Mouse (Mus musculus): ENCODE results near the gene Apbb2. TPM values are rescaled to one million over a fixed set of nuclear protein-coding genes. Genes with fewer than 3 reads are reported as not detected.

The Apbb2 gene
- polyA plus RNA-seq, 1 experiment from 2014 or later = 34.0 TPM

GRCm38 (mm10) chr5:66294952-66295351 is 323.6 kb downstream of the Apbb2 start:
- no peaks in the 10 kb centered on the region for H3K9me3 ChIP-seq (ENCODE audit: control insufficient read depth, low read length)
- DNase-seq (ENCODE audit: low spot score, missing footprints) (no peak), ATAC-seq (ENCODE audit: low FRiP score) (no peak)
- H3K4me1 ChIP-seq (ENCODE audit: control insufficient read depth, insufficient read depth, low read length) = no peaks in the 10 kb centered on the region
- H3K36me3 ChIP-seq (ENCODE audit: control insufficient read depth, insufficient read depth, low read length) = no peaks in the 10 kb centered on the region
- H3K4me3 ChIP-seq (ENCODE audit: low read depth, low read length) = no peak overlapping the region
- H3K27me3 ChIP-seq (ENCODE audit: control insufficient read depth, insufficient read depth, low read length) = no peaks in the 10 kb centered on the region
- H3K9ac ChIP-seq (ENCODE audit: low read length) = no peak overlapping the region
- H3K27ac ChIP-seq (ENCODE audit: low read depth, low read length) = no peak overlapping the region
- WGBS = 89% methylated on average over 4 of the region's 4 CpGs
- H3K4me2 ChIP-seq = no peak overlapping the region

- no peak overlapping the region for H3K27ac ChIP-seq (ENCODE audit: low read depth, low read length)
- DNase-seq (ENCODE audit: low spot score, missing footprints) = no peak
These were observed 324.4 kb downstream of the Apbb2 start for GRCm38 (mm10) chr5:66294106-66294625.

GRCm38 (mm10) chr5:66280742-66281141 is 337.8 kb downstream of the Apbb2 start:
- WGBS = 76% methylated on average over 6 of the region's 6 CpGs
- no peaks in the 10 kb centered on the region for H3K36me3 ChIP-seq (ENCODE audit: control insufficient read depth, insufficient read depth, low read length)
- no peaks in the 10 kb centered on the region for H3K9me3 ChIP-seq (ENCODE audit: control insufficient read depth, low read length)
- no peaks in the 10 kb centered on the region for H3K4me1 ChIP-seq (ENCODE audit: control insufficient read depth, insufficient read depth, low read length)
- H3K4me2 ChIP-seq = no peak overlapping the region
- no peak overlapping the region for H3K4me3 ChIP-seq (ENCODE audit: low read depth, low read length)
- no peaks in the 10 kb centered on the region for H3K27me3 ChIP-seq (ENCODE audit: control insufficient read depth, insufficient read depth, low read length)
- DNase-seq (ENCODE audit: low spot score, missing footprints) (no peak), ATAC-seq (ENCODE audit: low FRiP score) (no peak)
- no peak overlapping the region for H3K9ac ChIP-seq (ENCODE audit: low read length)
- no peak overlapping the region for H3K27ac ChIP-seq (ENCODE audit: low read depth, low read length)

More at GRCm38 (mm10) chr5:66294106-66294625, 324.4 kb downstream of the Apbb2 start:
- Histone ChIP-seq H3K27me3 (ENCODE audit: control insufficient read depth, insufficient read depth, low read length) (no peaks in the 10 kb centered on the region), H3K4me2 (no peak overlapping the region), H3K4me3 (ENCODE audit: low read depth, low read length) (no peak overlapping the region), H3K4me1 (ENCODE audit: control insufficient read depth, insufficient read depth, low read length) (no peaks in the 10 kb centered on the region), H3K36me3 (ENCODE audit: control insufficient read depth, insufficient read depth, low read length) (no peaks in the 10 kb centered on the region), H3K9ac (ENCODE audit: low read length) (no peak overlapping the region), H3K9me3 (ENCODE audit: control insufficient read depth, low read length) (no peaks in the 10 kb centered on the region)
- WGBS = 91% methylated on average over 11 of the region's 11 CpGs
- no peak for ATAC-seq (ENCODE audit: low FRiP score)

GRCm38 (mm10) chr5:66279650-66280049 is 338.9 kb downstream of the Apbb2 start:
- H3K4me3 ChIP-seq (ENCODE audit: low read depth, low read length) = no peak overlapping the region
- 79% methylated on average over 2 of the region's 2 CpGs for WGBS
- H3K36me3 ChIP-seq (ENCODE audit: control insufficient read depth, insufficient read depth, low read length) = no peaks in the 10 kb centered on the region
- no peak overlapping the region for H3K27ac ChIP-seq (ENCODE audit: low read depth, low read length)
- no peak for DNase-seq (ENCODE audit: low spot score, missing footprints)
- H3K4me1 ChIP-seq (ENCODE audit: control insufficient read depth, insufficient read depth, low read length) = no peaks in the 10 kb centered on the region
- no peak overlapping the region for H3K4me2 ChIP-seq
- no peak overlapping the region for H3K9ac ChIP-seq (ENCODE audit: low read length)
- H3K9me3 ChIP-seq (ENCODE audit: control insufficient read depth, low read length) = no peaks in the 10 kb centered on the region
- ATAC-seq (ENCODE audit: low FRiP score) = no peak
- H3K27me3 ChIP-seq (ENCODE audit: control insufficient read depth, insufficient read depth, low read length) = no peaks in the 10 kb centered on the region

- Histone ChIP-seq H3K36me3 (ENCODE audit: control insufficient read depth, insufficient read depth, low read length) (no peaks in the 10 kb centered on the region), H3K27me3 (ENCODE audit: control insufficient read depth, insufficient read depth, low read length) (no peaks in the 10 kb centered on the region), H3K4me2 (no peak overlapping the region), H3K9ac (ENCODE audit: low read length) (no peak overlapping the region), H3K9me3 (ENCODE audit: control insufficient read depth, low read length) (no peaks in the 10 kb centered on the region), H3K4me3 (ENCODE audit: low read depth, low read length) (no peak overlapping the region), H3K27ac (ENCODE audit: low read depth, low read length) (no peak overlapping the region), H3K4me1 (ENCODE audit: control insufficient read depth, insufficient read depth, low read length) (no peaks in the 10 kb centered on the region)
- no peak for ATAC-seq (ENCODE audit: low FRiP score)
- 64% methylated on average over 3 of the region's 3 CpGs for WGBS
- DNase-seq (ENCODE audit: low spot score, missing footprints) = no peak
These were observed 344.2 kb downstream of the Apbb2 start for GRCm38 (mm10) chr5:66274417-66274816.

- no peaks in the 10 kb centered on the region for H3K9me3 ChIP-seq (ENCODE audit: control insufficient read depth, low read length)
- no peak for ATAC-seq (ENCODE audit: low FRiP score)
- H3K36me3 ChIP-seq (ENCODE audit: control insufficient read depth, insufficient read depth, low read length) = no peaks in the 10 kb centered on the region
- H3K27ac ChIP-seq (ENCODE audit: low read depth, low read length) = no peak overlapping the region
- no peaks in the 10 kb centered on the region for H3K27me3 ChIP-seq (ENCODE audit: control insufficient read depth, insufficient read depth, low read length)
- no peak overlapping the region for H3K4me3 ChIP-seq (ENCODE audit: low read depth, low read length)
- no peak for DNase-seq (ENCODE audit: low spot score, missing footprints)
- no peaks in the 10 kb centered on the region for H3K4me1 ChIP-seq (ENCODE audit: control insufficient read depth, insufficient read depth, low read length)
- no peak overlapping the region for H3K4me2 ChIP-seq
- no peak overlapping the region for H3K9ac ChIP-seq (ENCODE audit: low read length)
- WGBS = 87% methylated on average over 2 of the region's 2 CpGs
These were observed 347.4 kb downstream of the Apbb2 start for GRCm38 (mm10) chr5:66271141-66271540.

- Histone ChIP-seq H3K4me3 (ENCODE audit: low read depth, low read length) (no peak overlapping the region), H3K9me3 (ENCODE audit: control insufficient read depth, low read length) (no peaks in the 10 kb centered on the region), H3K9ac (ENCODE audit: low read length) (no peak overlapping the region), H3K4me2 (no peak overlapping the region), H3K27me3 (ENCODE audit: control insufficient read depth, insufficient read depth, low read length) (no peaks in the 10 kb centered on the region), H3K27ac (ENCODE audit: low read depth, low read length) (no peak overlapping the region), H3K4me1 (ENCODE audit: control insufficient read depth, insufficient read depth, low read length) (no peaks in the 10 kb centered on the region), H3K36me3 (ENCODE audit: control insufficient read depth, insufficient read depth, low read length) (no peaks in the 10 kb centered on the region)
- no peak for DNase-seq (ENCODE audit: low spot score, missing footprints)
- WGBS = 90% methylated on average over 7 of the region's 7 CpGs
- no peak for ATAC-seq (ENCODE audit: low FRiP score)
These were observed 349.0 kb downstream of the Apbb2 start for GRCm38 (mm10) chr5:66269616-66270015.

- no peak overlapping the region for H3K4me3 ChIP-seq (ENCODE audit: low read depth, low read length)
- H3K4me1 ChIP-seq (ENCODE audit: control insufficient read depth, insufficient read depth, low read length) = no peaks in the 10 kb centered on the region; the same call in 1 of the 2 replicates
- 33% methylated on average over 4 of the region's 4 CpGs for WGBS
- H3K4me2 ChIP-seq = no peak overlapping the region
- no peaks in the 10 kb centered on the region for H3K36me3 ChIP-seq (ENCODE audit: control insufficient read depth, insufficient read depth, low read length)
- ATAC-seq (ENCODE audit: low FRiP score) (no peak), DNase-seq (ENCODE audit: low spot score, missing footprints) (peak; percentile 89)
- H3K27me3 ChIP-seq (ENCODE audit: control insufficient read depth, insufficient read depth, low read length) = no peaks in the 10 kb centered on the region; the same call in 1 of the 2 replicates
- H3K9ac ChIP-seq (ENCODE audit: low read length) = no peak overlapping the region
- H3K27ac ChIP-seq (ENCODE audit: low read depth, low read length) = no peak overlapping the region
- H3K9me3 ChIP-seq (ENCODE audit: control insufficient read depth, low read length) = no peaks in the 10 kb centered on the region
These were observed 355.2 kb downstream of the Apbb2 start for GRCm38 (mm10) chr5:66263398-66263797.

- Histone ChIP-seq H3K9me3 (ENCODE audit: control insufficient read depth, low read length) (no peaks in the 10 kb centered on the region), H3K9ac (ENCODE audit: low read length) (no peak overlapping the region), H3K4me1 (ENCODE audit: control insufficient read depth, insufficient read depth, low read length) (no peaks in the 10 kb centered on the region; the same call in 1 of the 2 replicates), H3K4me2 (no peak overlapping the region), H3K27me3 (ENCODE audit: control insufficient read depth, insufficient read depth, low read length) (no peaks in the 10 kb centered on the region; the same call in 1 of the 2 replicates), H3K27ac (ENCODE audit: low read depth, low read length) (no peak overlapping the region), H3K4me3 (ENCODE audit: low read depth, low read length) (no peak overlapping the region), H3K36me3 (ENCODE audit: control insufficient read depth, insufficient read depth, low read length) (no peaks in the 10 kb centered on the region)
- DNase-seq (ENCODE audit: low spot score, missing footprints) = no peak
- no peak for ATAC-seq (ENCODE audit: low FRiP score)
- WGBS = 74% methylated on average over 2 of the region's 2 CpGs
These were observed 356.1 kb downstream of the Apbb2 start for GRCm38 (mm10) chr5:66262475-66262874.

Measured in midbrain, embryonic 11.5 days (tissue).